Mouse (Mus musculus) cortical plate, adult 2 months (tissue): ENCODE data around the gene Igfbp5. TPM values are rescaled to one million over a fixed set of nuclear protein-coding genes. Genes with fewer than 3 reads are reported as not detected.
A peak's percentile ranks its signal among the peaks of the same experiment; 100 is the strongest.

Experiments
- H3K27ac ChIP-seq: fragments of 200-500 bp; 2 replicates; pipeline ENCODE4 v1.5.1; 2012; ENCODE audit warnings: low read length, control low read depth, inconsistent platforms; ENCODE audit not compliant: insufficient read depth
- H3K4me1 ChIP-seq: fragments of 200-500 bp; 2 replicates; pipeline ENCODE4 v1.6.1; 2011; ENCODE audit warnings: low read length; ENCODE audit not compliant: control insufficient read depth, insufficient read depth
- H3K4me3 ChIP-seq: fragments of 200-500 bp; 2 replicates; pipeline ENCODE4 v1.5.1; 2011; ENCODE audit warnings: mild to moderate bottlenecking, low read length, control low read depth; ENCODE audit not compliant: insufficient read depth
- CTCF ChIP-seq: fragments of 200-500 bp; IDR thresholded peaks from 2 replicates; pipeline ENCODE4 v1.5.1; 2011; ENCODE audit warnings: mild to moderate bottlenecking, control low read depth, low read length; ENCODE audit not compliant: insufficient read depth; ENCODE audit errors: extremely low read depth
- POLR2A ChIP-seq: fragments of 200-500 bp; IDR thresholded peaks from 2 replicates; pipeline ENCODE4 v1.6.1; 2011; ENCODE audit warnings: mild to moderate bottlenecking, low read length, control low read depth; ENCODE audit not compliant: insufficient read depth; ENCODE audit errors: extremely low read depth
- polyA plus RNA-seq: library from polyadenylated mRNA; depleted of rRNA; stranded (reverse); fragments of >200 nt; gene quantifications from 2 replicates; pipeline ENCODE4 v1.2.3, GENCODE M21; 2012

Gene Igfbp5
- polyA plus RNA-seq, 1 experiment, result 64.2 TPM

- TF ChIP-seq POLR2A (peak; percentile 12; the same call in 1 of the 2 replicates), CTCF (no peak)
- Histone ChIP-seq H3K4me3 (peak overlapping the region; percentile 36), H3K4me1 (0 out of 2 replicates have a peak, but pooled peaks cover 1% of the 10 kb centered on the region), H3K27ac (peak overlapping the region; percentile 68)
Observed at GRCm38 (mm10) chr1:72869681-72870614, 4.7 kb downstream of the Igfbp5 start.

GRCm38 (mm10) chr1:72869275-72869674 lies 5.4 kb downstream of the Igfbp5 start:
- Histone ChIP-seq H3K27ac (no peak overlapping the region), H3K4me1 (0 out of 2 replicates have a peak, but pooled peaks cover 1% of the 10 kb centered on the region), H3K4me3 (no peak overlapping the region)
- TF ChIP-seq POLR2A, result no peak
- no peak for TF ChIP-seq CTCF

GRCm38 (mm10) chr1:72868429-72869215 lies 6.1 kb downstream of the Igfbp5 start:
- TF ChIP-seq CTCF, result no peak
- TF ChIP-seq POLR2A, result no peak
- H3K27ac ChIP-seq, result no peak overlapping the region
- no peak overlapping the region for H3K4me3 ChIP-seq
- 0 out of 2 replicates have a peak, but pooled peaks cover 1% of the 10 kb centered on the region for H3K4me1 ChIP-seq

- Histone ChIP-seq H3K27ac (no peak overlapping the region), H3K4me1 (0 out of 2 replicates have a peak, but pooled peaks cover 1% of the 10 kb centered on the region), H3K4me3 (no peak overlapping the region)
- TF ChIP-seq POLR2A (no peak), CTCF (no peak)
Observed at GRCm38 (mm10) chr1:72867346-72867745, 7.3 kb downstream of the Igfbp5 start.

- no peak overlapping the region for H3K4me3 ChIP-seq
- no peak overlapping the region for H3K27ac ChIP-seq
- H3K4me1 ChIP-seq, result 0 out of 2 replicates have a peak, but pooled peaks cover 1% of the 10 kb centered on the region
- TF ChIP-seq POLR2A (no peak), CTCF (no peak)
Observed at GRCm38 (mm10) chr1:72866417-72866816, 8.3 kb downstream of the Igfbp5 start.

- H3K4me1 ChIP-seq, result 0 out of 2 replicates have a peak, but pooled peaks cover under 1% of the 10 kb centered on the region
- TF ChIP-seq CTCF, result peak; percentile 96
- TF ChIP-seq POLR2A, result no peak
- H3K4me3 ChIP-seq, result no peak overlapping the region
- H3K27ac ChIP-seq, result no peak overlapping the region
Observed at GRCm38 (mm10) chr1:72865900-72866299, 8.8 kb downstream of the Igfbp5 start.

GRCm38 (mm10) chr1:72864272-72864671 lies 10.4 kb downstream of the Igfbp5 start:
- Histone ChIP-seq H3K4me3 (no peak overlapping the region), H3K4me1 (no peaks in the 10 kb centered on the region), H3K27ac (no peak overlapping the region)
- no peak for TF ChIP-seq CTCF
- no peak for TF ChIP-seq POLR2A

- no peak overlapping the region for H3K27ac ChIP-seq
- no peak overlapping the region for H3K4me3 ChIP-seq
- TF ChIP-seq POLR2A (no peak), CTCF (no peak)
- no peaks in the 10 kb centered on the region for H3K4me1 ChIP-seq
Observed at GRCm38 (mm10) chr1:72863692-72864091, 11.0 kb downstream of the Igfbp5 start.

- H3K4me1 ChIP-seq, result no peaks in the 10 kb centered on the region
- TF ChIP-seq CTCF, result no peak
- TF ChIP-seq POLR2A, result no peak
- no peak overlapping the region for H3K4me3 ChIP-seq
- H3K27ac ChIP-seq, result no peak overlapping the region
Observed at GRCm38 (mm10) chr1:72862248-72862647, 12.4 kb downstream of the Igfbp5 start.

- Histone ChIP-seq H3K27ac (no peak overlapping the region), H3K4me3 (no peak overlapping the region), H3K4me1 (no peaks in the 10 kb centered on the region)
- TF ChIP-seq CTCF, result no peak
Observed at GRCm38 (mm10) chr1:72861702-72862101, 13.0 kb downstream of the Igfbp5 start.
